Mouse (Mus musculus): ENCODE measurements around the gene Dusp13.

- TF ChIP-seq EP300 (IDR thresholded peaks at IDR 0.05; ENCODE audit: low read depth), result no peak
- no peak for TF ChIP-seq CTCF (IDR thresholded peaks at IDR 0.05; ENCODE audit: low read depth)
Measured at GRCm38 (mm10) chr14:21686376-21687279, 64.4 kb downstream of the Dusp13 start.

Data from liver, postnatal 0 days (tissue).